Mouse (Mus musculus) brain, embryonic 14.5 days (tissue): ENCODE data around the gene Raet1d.
"Not testable (repeated sequence)": the region's sequence is repeated elsewhere in the genome, so short reads cannot be mapped to it uniquely, and the experiment has no call there.

Experiments
- CTCF ChIP-seq: fragments of 200-500 bp; IDR thresholded peaks from 2 replicates; pipeline ENCODE4 v1.5.1; 2012; ENCODE audit warnings: inconsistent platforms, mild to moderate bottlenecking, moderate library complexity, borderline replicate concordance; ENCODE audit not compliant: insufficient read depth, insufficient read length; ENCODE audit errors: extremely low read depth
- POLR2A ChIP-seq: fragments of 200-500 bp; IDR thresholded peaks from 2 replicates; pipeline ENCODE4 v1.6.1; 2012; ENCODE audit warnings: mild to moderate bottlenecking, inconsistent platforms, borderline replicate concordance; ENCODE audit not compliant: poor library complexity, insufficient read depth, insufficient read length, severe bottlenecking; ENCODE audit errors: extremely low read depth

DNA sequence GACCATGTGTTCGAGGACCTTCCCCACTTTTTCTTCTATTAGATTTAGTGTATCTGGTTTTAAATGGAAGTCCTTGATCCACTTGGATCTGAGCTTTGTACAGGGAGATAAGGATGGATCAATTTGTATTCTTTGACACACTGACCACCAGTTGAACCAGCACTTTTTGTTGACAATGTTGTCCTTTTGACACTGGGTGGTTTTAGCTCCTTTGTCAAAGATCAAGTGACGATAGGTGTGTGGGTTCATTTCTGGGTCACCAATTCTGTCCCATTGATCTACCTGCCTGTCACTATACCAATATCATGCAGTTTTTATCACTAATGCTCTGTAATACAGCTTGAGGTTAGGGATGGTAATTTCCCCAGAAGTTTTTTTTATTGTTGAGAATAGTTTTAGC lies 4.6 kb downstream of the Raet1d start:
- not testable (repeated sequence) for TF ChIP-seq CTCF, POLR2A
